Mouse (Mus musculus): ENCODE measurements around the gene Macf1. TPM values are rescaled to one million over a fixed set of nuclear protein-coding genes. Genes with fewer than 3 reads are reported as not detected.

Gene Macf1
- polyA plus RNA-seq, 1 experiment from 2014 or later: 67.3 TPM

GRCm38 (mm10) chr4:123690311-123690710, 6.2 kb upstream of the Macf1 start:
- Histone ChIP-seq H3K4me3 (no peak overlapping the region), H3K4me2 (no peak overlapping the region), H3K9ac (no peak overlapping the region), H3K4me1 (replicated peaks) (peaks cover 12% of the 10 kb centered on the region), H3K27me3 (no peaks in the 10 kb centered on the region), H3K36me3 (no peaks in the 10 kb centered on the region), H3K27ac (no peak overlapping the region), H3K9me3 (no peaks in the 10 kb centered on the region)
- no peak for ATAC-seq (ENCODE audit: low FRiP score)
- WGBS: 79% methylated on average over 10 of the region's 10 CpGs

- ATAC-seq (ENCODE audit: low FRiP score): peak; percentile 61
- peak overlapping the region; percentile 86 for H3K4me2 ChIP-seq
- H3K9me3 ChIP-seq: no peaks in the 10 kb centered on the region
- peak overlapping the region; percentile 91 for H3K4me3 ChIP-seq
- WGBS: 0% methylated on average over 29 of the region's 89 CpGs
- no peaks in the 10 kb centered on the region for H3K27me3 ChIP-seq
- peak overlapping the region; percentile 97 for H3K27ac ChIP-seq
- H3K4me1 ChIP-seq (replicated peaks): peaks cover 26% of the 10 kb centered on the region
- H3K36me3 ChIP-seq: peaks cover 18% of the 10 kb centered on the region
- H3K9ac ChIP-seq: peak overlapping the region; percentile 98
Observed at GRCm38 (mm10) chr4:123687025-123687781, 3.0 kb upstream of the Macf1 start.

GRCm38 (mm10) chr4:123686368-123687024, 2.3 kb upstream of the Macf1 start:
- H3K4me2 ChIP-seq: peak overlapping the region; percentile 86
- ATAC-seq (ENCODE audit: low FRiP score): peak; percentile 55
- under 1% methylated on average over 52 of the region's 56 CpGs for WGBS

GRCm38 (mm10) chr4:123685506-123686242, 1.5 kb upstream of the Macf1 start:
- Histone ChIP-seq H3K4me1 (replicated peaks) (peaks cover 37% of the 10 kb centered on the region), H3K9me3 (no peaks in the 10 kb centered on the region), H3K27ac (peak overlapping the region; percentile 97), H3K9ac (peak overlapping the region; percentile 98), H3K36me3 (peaks cover 24% of the 10 kb centered on the region), H3K4me3 (peak overlapping the region; percentile 91), H3K27me3 (no peaks in the 10 kb centered on the region), H3K4me2 (peak overlapping the region; percentile 86)
- ATAC-seq (ENCODE audit: low FRiP score): peak; percentile 36; the same call in 1 of the 2 replicates
- 31% methylated on average over 8 of the region's 8 CpGs for WGBS

More at GRCm38 (mm10) chr4:123686368-123687024, 2.3 kb upstream of the Macf1 start:
- H3K9ac ChIP-seq: peak overlapping the region; percentile 98
- H3K4me3 ChIP-seq: peak overlapping the region; percentile 91
- H3K36me3 ChIP-seq: peaks cover 18% of the 10 kb centered on the region
- H3K27ac ChIP-seq: peak overlapping the region; percentile 97
- H3K9me3 ChIP-seq: no peaks in the 10 kb centered on the region
- peaks cover 31% of the 10 kb centered on the region for H3K4me1 ChIP-seq (replicated peaks)
- H3K27me3 ChIP-seq: no peaks in the 10 kb centered on the region

- Histone ChIP-seq H3K9ac (peak overlapping the region; percentile 98), H3K36me3 (peaks cover 29% of the 10 kb centered on the region), H3K27ac (0 out of 2 replicates have a peak overlapping the region, but pooled peaks have one; percentile 97), H3K4me1 (replicated peaks) (peaks cover 37% of the 10 kb centered on the region), H3K4me3 (peak overlapping the region; percentile 91), H3K9me3 (no peaks in the 10 kb centered on the region), H3K4me2 (peak overlapping the region; percentile 86), H3K27me3 (no peaks in the 10 kb centered on the region)
- ATAC-seq (ENCODE audit: low FRiP score): no peak
- 78% methylated on average over 7 of the region's 7 CpGs for WGBS
Observed at GRCm38 (mm10) chr4:123685046-123685445, 886 bp upstream of the Macf1 start.

GRCm38 (mm10) chr4:123682291-123682690, 1.9 kb downstream of the Macf1 start:
- peaks cover 49% of the 10 kb centered on the region for H3K36me3 ChIP-seq
- ATAC-seq (ENCODE audit: low FRiP score): no peak
- H3K4me1 ChIP-seq (replicated peaks): peaks cover 44% of the 10 kb centered on the region
- no peak overlapping the region for H3K4me3 ChIP-seq
- WGBS: 86% methylated on average over 8 of the region's 8 CpGs
- H3K27me3 ChIP-seq: no peaks in the 10 kb centered on the region
- H3K9ac ChIP-seq: no peak overlapping the region
- no peak overlapping the region for H3K4me2 ChIP-seq
- H3K27ac ChIP-seq: no peak overlapping the region
- no peaks in the 10 kb centered on the region for H3K9me3 ChIP-seq

GRCm38 (mm10) chr4:123680962-123681361, 3.2 kb downstream of the Macf1 start:
- Histone ChIP-seq H3K27ac (no peak overlapping the region), H3K4me3 (no peak overlapping the region), H3K9me3 (no peaks in the 10 kb centered on the region), H3K27me3 (no peaks in the 10 kb centered on the region), H3K9ac (peak overlapping the region; percentile 14; the same call in 1 of the 2 replicates), H3K4me2 (no peak overlapping the region), H3K36me3 (peaks cover 58% of the 10 kb centered on the region), H3K4me1 (replicated peaks) (peaks cover 54% of the 10 kb centered on the region)
- no peak for ATAC-seq (ENCODE audit: low FRiP score)
- WGBS: 60% methylated on average over 7 of the region's 7 CpGs

- Histone ChIP-seq H3K9ac (peak overlapping the region; percentile 57), H3K4me1 (replicated peaks) (peaks cover 38% of the 10 kb centered on the region), H3K4me3 (no peak overlapping the region), H3K27ac (peak overlapping the region; percentile 80), H3K4me2 (peak overlapping the region; percentile 1; the same call in 1 of the 2 replicates), H3K27me3 (no peaks in the 10 kb centered on the region), H3K36me3 (peaks cover 63% of the 10 kb centered on the region), H3K9me3 (no peaks in the 10 kb centered on the region)
- 18% methylated on average over 10 of the region's 10 CpGs for WGBS
- ATAC-seq (ENCODE audit: low FRiP score): no peak
Observed at GRCm38 (mm10) chr4:123677060-123677804, 6.9 kb downstream of the Macf1 start.

- no peak overlapping the region for H3K4me2 ChIP-seq
- peak overlapping the region; percentile 19; the same call in 1 of the 2 replicates for H3K9ac ChIP-seq
- peaks cover 29% of the 10 kb centered on the region for H3K36me3 ChIP-seq
- H3K4me1 ChIP-seq (replicated peaks): peaks cover 44% of the 10 kb centered on the region
- no peak overlapping the region for H3K4me3 ChIP-seq
- H3K27me3 ChIP-seq: no peaks in the 10 kb centered on the region
- H3K9me3 ChIP-seq: no peaks in the 10 kb centered on the region
- ATAC-seq (ENCODE audit: low FRiP score): peak; percentile 34; the same call in 1 of the 2 replicates
- 0 out of 2 replicates have a peak overlapping the region, but pooled peaks have one; percentile 13 for H3K27ac ChIP-seq
Observed at GRCm38 (mm10) chr4:123670598-123670997, 13.6 kb downstream of the Macf1 start.

- Histone ChIP-seq H3K4me1 (replicated peaks) (peaks cover 48% of the 10 kb centered on the region), H3K4me3 (no peak overlapping the region), H3K4me2 (no peak overlapping the region), H3K36me3 (peaks cover 24% of the 10 kb centered on the region), H3K9me3 (no peaks in the 10 kb centered on the region), H3K27ac (no peak overlapping the region), H3K27me3 (no peaks in the 10 kb centered on the region), H3K9ac (no peak overlapping the region)
- WGBS: 84% methylated on average over 6 of the region's 6 CpGs
- ATAC-seq (ENCODE audit: low FRiP score): no peak
Observed at GRCm38 (mm10) chr4:123669696-123670095, 14.5 kb downstream of the Macf1 start.

- Histone ChIP-seq H3K9me3 (no peaks in the 10 kb centered on the region), H3K9ac (0 out of 2 replicates have a peak overlapping the region, but pooled peaks have one; percentile 9), H3K4me1 (replicated peaks) (peaks cover 63% of the 10 kb centered on the region), H3K4me2 (no peak overlapping the region), H3K4me3 (no peak overlapping the region), H3K27me3 (no peaks in the 10 kb centered on the region), H3K36me3 (peaks cover 9% of the 10 kb centered on the region), H3K27ac (peak overlapping the region; percentile 71)
- WGBS: 17% methylated on average over 1 of the region's 1 CpGs
- no peak for ATAC-seq (ENCODE audit: low FRiP score)
Observed at GRCm38 (mm10) chr4:123667260-123667867, 16.8 kb downstream of the Macf1 start.

All from hindbrain, embryonic 13.5 days (tissue).